Mouse (Mus musculus) layer of hippocampus, adult 11-12 months (tissue): ENCODE data around the gene Slc35f6.
"Not testable (repeated sequence)": the region's sequence is repeated elsewhere in the genome, so short reads cannot be mapped to it uniquely, and the experiment has no call there.

ENCODE experiments used
- DNase-seq: peaks from one replicate; pipeline ENCODE4 v3.0.0; 2022; ENCODE audit warnings: low spot score

Slc35f6 gene

GRCm38 (mm10) chr5:30700361-30701000, 52.7 kb downstream of the Slc35f6 start:
- no peak for DNase-seq

- not testable (repeated sequence) for DNase-seq
These were observed 53.6 kb downstream of the Slc35f6 start for GRCm38 (mm10) chr5:30701373-30701772.

GRCm38 (mm10) chr5:30701866-30702265, 54.1 kb downstream of the Slc35f6 start:
- no peak for DNase-seq
